Mouse (Mus musculus): ENCODE measurements at regions not wholly inside any gene's neighbourhood (a gene's known extent, or its start where the extent isn't known, plus 50 kb on each side); places are given as distances from the start of the nearest gene placed in this dataset.

GRCm38 (mm10) chr14:73730796-73731195, 69.8 kb downstream of the Gm21750 start:
- DNase-seq (ENCODE audit: low read depth in 2 of 2, low spot score in 2 of 2) = no peak

- DNase-seq (ENCODE audit: low read depth in 2 of 2, low spot score in 2 of 2) = no peak
Observed at GRCm38 (mm10) chr14:73732161-73732560, 71.1 kb downstream of the Gm21750 start.

- DNase-seq (ENCODE audit: low read depth in 2 of 2, low spot score in 2 of 2) = no peak
Observed at GRCm38 (mm10) chr14:73750790-73751189, 89.8 kb downstream of the Gm21750 start.

- DNase-seq (ENCODE audit: low read depth in 2 of 2, low spot score in 2 of 2) = no peak
Observed at GRCm38 (mm10) chr14:73759986-73760385, 99.0 kb downstream of the Gm21750 start.

GRCm38 (mm10) chr14:73772964-73773363, 111.9 kb downstream of the Gm21750 start:
- no peak for DNase-seq (ENCODE audit: low read depth in 2 of 2, low spot score in 2 of 2)

DNA sequence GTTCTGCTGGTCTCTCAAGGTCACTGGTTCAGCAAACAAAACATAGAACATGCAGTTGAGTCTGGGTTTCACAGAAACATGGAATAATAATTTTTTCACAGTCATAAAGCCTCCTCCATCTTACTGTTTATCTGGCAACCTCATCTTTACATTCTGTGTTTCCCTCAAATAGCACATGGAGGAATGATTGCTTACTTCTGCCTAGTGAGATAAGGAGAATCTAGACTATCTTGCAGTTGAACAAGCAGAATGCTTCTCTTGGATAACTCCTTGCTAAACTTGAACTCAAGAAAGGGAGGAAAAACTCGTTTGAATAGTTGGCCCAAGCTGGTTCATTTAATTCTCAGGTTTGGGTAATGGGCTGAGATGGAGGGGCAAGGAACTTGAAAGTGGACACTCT, 112.8 kb downstream of the Gm21750 start:
- DNase-seq (ENCODE audit: low read depth in 2 of 2, low spot score in 2 of 2) = no peak

- peak in 1 of 2 experiments; percentile 3 for DNase-seq (ENCODE audit: low read depth in 2 of 2, low spot score in 2 of 2)
Observed at GRCm38 (mm10) chr14:73776066-73776465, 115.0 kb downstream of the Gm21750 start.

DNA sequence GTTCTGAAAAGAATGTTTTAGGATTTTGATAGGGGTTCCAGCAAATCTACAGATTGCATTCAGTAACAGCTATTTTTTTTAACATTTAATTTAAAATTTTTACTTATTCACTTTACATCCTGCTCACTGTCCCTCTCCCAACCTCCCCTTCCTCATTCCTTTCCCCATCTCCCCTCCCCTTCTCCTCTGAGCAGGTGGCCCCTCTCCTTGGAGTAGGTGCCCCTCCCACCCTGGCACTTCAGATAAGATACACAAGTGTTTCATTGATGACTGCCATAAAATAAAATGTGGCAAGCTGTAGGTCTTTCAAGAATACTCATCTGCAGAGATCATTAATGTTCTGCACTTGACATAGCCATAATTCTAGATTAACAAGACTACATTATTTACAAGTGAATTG, 146.1 kb downstream of the Gm21750 start:
- DNase-seq (ENCODE audit: low read depth in 2 of 2, low spot score in 2 of 2) = no peak

GRCm38 (mm10) chr14:73838890-73839289, 177.9 kb downstream of the Gm21750 start:
- DNase-seq (ENCODE audit: low read depth in 2 of 2, low spot score in 2 of 2) = no peak

DNA sequence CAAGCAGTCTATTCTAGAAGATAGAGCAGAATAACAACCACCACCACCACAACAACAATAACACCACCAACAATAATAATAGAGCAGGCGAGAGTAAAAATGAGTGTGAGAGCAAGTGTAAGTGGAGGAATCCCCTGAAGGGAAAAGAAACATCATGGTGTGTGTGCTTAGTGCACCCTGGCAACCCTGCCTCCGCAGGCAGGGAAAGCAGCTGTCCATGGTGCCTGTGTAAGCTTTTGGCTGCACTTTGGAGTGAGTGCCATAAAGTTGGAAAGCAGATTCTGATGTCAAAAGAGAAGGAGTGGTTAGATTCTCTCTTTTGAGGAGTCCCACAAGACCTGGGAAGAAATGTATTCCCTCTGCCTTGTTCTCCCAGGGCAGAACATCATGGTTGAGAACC, 200.8 kb downstream of the Gm21750 start:
- no peak for DNase-seq (ENCODE audit: low read depth in 2 of 2, low spot score in 2 of 2)

DNA sequence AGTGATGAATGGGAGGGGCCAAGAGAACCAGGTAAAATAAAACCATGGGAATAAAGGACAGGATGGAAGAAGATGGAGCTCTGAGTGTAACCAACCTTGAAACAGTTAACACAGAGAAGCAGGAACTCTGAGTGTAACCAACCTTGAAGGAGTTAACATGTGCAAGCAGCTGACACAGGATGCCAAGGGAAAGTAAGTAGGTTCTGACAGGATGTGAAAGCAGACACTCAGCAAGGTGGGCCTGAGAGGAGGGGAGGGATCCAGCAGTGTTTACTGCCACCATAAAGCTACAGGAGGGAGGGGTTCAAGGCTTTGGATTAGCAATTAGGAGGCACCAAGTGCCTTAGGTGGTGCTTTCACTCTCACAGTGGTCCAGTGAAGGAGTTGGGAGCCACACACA, 213.3 kb downstream of the Gm21750 start:
- no peak for DNase-seq (ENCODE audit: low read depth in 2 of 2, low spot score in 2 of 2)

DNA sequence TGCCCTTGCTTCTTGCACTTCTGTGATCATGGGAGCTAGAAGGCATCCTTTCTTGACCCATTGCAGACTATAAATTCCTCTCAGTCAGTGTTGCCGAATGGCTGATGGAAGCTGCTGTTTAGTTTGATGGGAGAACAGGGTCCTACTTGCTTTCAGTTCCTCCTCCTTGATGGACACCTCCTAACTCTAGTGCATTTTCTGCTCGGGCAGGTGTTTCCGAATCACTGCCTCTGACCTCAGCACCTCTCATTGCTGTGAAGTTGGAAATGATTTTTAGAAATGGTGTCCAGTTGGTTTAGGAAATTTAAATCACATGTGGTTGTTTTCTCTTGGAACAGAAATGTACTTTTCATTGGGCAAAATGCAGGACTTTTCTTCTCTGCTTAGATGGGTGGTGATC, 214.9 kb downstream of the Gm21750 start:
- no peak for DNase-seq (ENCODE audit: low read depth in 2 of 2, low spot score in 2 of 2)

- no peak for DNase-seq (ENCODE audit: low read depth in 2 of 2, low spot score in 2 of 2)
Observed at GRCm38 (mm10) chr14:73878267-73878666, 217.2 kb downstream of the Gm21750 start.

DNA sequence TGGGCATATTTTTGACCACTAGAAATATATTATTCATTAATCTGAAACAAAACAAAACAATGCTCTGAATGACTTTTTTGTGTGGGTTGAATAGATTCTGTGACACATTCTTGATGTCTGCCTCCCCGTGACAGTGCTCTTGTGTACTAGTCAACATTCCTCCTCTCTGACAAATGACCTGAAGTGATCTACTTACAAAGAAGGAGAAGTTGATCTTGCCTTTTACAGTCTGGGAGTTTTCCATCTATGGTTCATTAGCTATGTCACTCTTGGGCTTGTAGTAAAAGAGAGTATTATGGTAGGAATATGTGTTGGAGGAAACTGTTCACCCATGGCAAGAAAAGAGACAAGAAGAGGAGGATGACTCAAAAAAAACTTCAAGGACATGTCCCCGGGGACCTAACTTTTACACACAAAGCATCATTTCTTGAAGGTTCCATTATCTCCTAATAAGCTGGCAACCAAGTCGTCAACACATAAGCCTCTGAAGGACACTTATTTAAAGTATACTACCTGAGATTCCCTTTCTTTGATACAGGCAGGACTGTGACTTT, 217.9 kb downstream of the Gm21750 start:
- no peak for DNase-seq (ENCODE audit: low read depth in 2 of 2, low spot score in 2 of 2)

- no peak for DNase-seq (ENCODE audit: low read depth in 2 of 2, low spot score in 2 of 2)
Observed at GRCm38 (mm10) chr14:73891451-73891850, 230.4 kb downstream of the Gm21750 start.

GRCm38 (mm10) chr14:73894844-73895243, 233.8 kb downstream of the Gm21750 start:
- no peak for DNase-seq (ENCODE audit: low read depth in 2 of 2, low spot score in 2 of 2)

DNA sequence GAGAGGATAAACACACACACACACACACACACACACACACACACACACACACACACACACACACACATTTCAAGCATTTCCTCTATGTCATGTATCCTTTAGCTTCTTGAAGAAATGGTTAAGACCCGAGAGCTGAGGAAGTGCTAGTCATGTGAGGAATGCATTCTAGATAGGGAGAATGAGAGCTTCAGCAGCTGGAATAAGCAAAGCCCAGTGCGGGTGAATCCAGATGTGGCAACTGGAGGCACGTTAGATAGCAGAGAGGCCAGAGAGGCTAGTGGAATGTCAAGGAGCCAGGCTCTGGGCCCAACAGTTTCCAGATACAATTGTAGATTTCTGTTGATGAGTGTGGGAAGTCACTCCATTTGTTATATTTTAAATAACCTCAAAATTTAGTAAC, 234.2 kb downstream of the Gm21750 start:
- no peak for DNase-seq (ENCODE audit: low read depth in 2 of 2, low spot score in 2 of 2)

- no peak for DNase-seq (ENCODE audit: low read depth in 2 of 2, low spot score in 2 of 2)
Observed at GRCm38 (mm10) chr14:73899078-73899477, 238.1 kb downstream of the Gm21750 start.

DNA sequence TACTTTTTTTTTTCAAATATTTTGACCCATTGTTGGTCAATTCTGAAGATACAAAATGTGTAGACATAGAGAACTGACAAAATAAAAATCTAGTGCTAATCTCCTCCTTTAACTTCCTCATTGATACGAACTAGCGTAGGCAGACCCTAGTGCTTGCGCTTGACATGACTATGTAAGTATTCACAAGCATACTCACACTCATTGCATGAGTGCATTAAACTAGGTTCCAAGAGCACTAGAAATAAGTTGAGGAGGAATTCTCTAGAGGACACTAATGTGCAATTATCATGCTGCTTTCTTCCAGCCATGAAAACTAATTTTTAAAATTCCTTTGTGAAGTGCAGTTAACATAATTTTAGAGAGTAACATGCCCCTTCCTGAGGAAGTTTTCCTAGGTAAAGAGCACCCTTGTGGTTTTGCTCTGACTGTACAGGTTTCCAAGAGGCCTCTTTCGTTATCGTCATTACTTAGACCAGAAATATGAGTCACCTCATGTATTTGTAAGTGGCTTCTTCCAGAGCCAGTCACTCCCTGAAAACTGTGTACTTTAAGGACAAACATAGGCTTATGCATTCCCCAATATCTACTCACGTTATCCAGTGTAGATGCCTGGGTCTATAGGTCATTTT, 241.2 kb downstream of the Gm21750 start:
- no peak for DNase-seq (ENCODE audit: low read depth in 2 of 2, low spot score in 2 of 2)

DNA sequence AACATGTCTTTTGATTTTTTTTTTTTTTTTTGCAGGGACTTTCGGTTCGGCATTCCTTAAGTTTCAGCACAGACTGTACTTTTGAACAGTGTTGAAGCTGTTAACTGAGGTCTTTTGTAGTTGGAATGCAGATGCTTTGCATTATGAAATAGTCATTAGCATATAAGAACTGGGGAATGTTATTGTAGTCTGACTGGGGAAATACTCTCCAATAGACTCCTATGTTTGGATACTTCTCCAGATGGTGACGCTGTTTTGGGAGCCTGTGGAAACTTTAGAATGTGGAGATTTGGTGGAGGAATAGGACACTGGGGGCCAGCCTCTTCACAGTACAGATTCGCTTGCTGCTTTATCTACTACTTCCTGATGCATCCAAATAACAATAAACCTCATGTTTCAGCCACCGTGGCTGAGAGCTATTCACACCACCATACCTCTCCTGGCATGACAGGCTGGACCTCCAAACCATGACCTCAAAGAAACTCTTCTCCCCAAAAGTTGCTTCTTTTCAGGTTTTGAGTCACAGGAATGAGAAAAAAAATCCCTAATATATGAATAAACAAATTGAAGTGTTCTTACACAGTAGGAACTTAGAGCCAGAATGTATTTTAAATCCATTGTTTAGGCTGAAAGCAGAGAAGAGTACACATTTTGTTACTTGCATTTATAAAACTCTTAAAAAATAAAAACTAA, 252.9 kb downstream of the Gm21750 start:
- no peak for DNase-seq (ENCODE audit: low read depth in 2 of 2, low spot score in 2 of 2)

- DNase-seq (ENCODE audit: low read depth in 2 of 2, low spot score in 2 of 2) = no peak
Observed at GRCm38 (mm10) chr14:73915990-73916389, 255.0 kb downstream of the Gm21750 start.

DNA sequence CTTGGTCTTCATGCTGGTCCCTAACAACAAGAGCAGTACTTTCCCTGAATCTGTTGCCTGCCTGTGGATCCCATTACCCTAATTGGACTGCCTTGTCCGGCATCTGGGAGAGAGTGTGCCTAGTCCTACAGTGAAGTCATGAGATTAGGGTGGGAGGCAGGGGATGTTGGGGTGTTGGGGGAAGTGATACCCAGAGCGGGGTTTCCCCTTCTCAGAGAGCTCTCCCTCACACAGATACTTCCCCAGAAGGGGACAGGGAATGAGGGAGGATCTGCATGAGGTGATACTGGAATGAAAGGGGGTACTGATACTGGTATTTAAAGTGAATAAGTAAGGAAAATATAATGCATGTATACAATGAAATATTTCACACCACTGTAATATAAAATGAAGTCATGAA, 270.1 kb downstream of the Gm21750 start:
- DNase-seq (ENCODE audit: low read depth in 2 of 2, low spot score in 2 of 2) = no peak

- no peak for DNase-seq (ENCODE audit: low read depth in 2 of 2, low spot score in 2 of 2)
Observed at GRCm38 (mm10) chr14:73947316-73947715, 286.3 kb downstream of the Gm21750 start.
